Mouse (Mus musculus) limb, embryonic 15.5 days (tissue): ENCODE measurements around the gene Ugt1a10. TPM values are rescaled to one million over a fixed set of nuclear protein-coding genes. Genes with fewer than 3 reads are reported as not detected.

Experiments used
- ATAC-seq: fragments of 200-750 bp; cut with Nextera tagmentation; 2 replicates; pipeline ENCODE4 v1.8.0; 2017; ENCODE audit warnings: low read depth, moderate TSS enrichment; ENCODE audit not compliant: insufficient number of reproducible peaks, low FRiP score, low TSS enrichment
- H3K27ac ChIP-seq: fragments of 300-500 bp; sonication (generic); 2 replicates; pipeline ENCODE4 v1.5.1; 2015; ENCODE audit warnings: moderate library complexity, mild to moderate bottlenecking, inconsistent platforms
- H3K27me3 ChIP-seq: fragments of 300-500 bp; sonication (generic); 2 replicates; pipeline ENCODE4 v1.6.1; 2015; ENCODE audit warnings: inconsistent platforms
- H3K36me3 ChIP-seq: fragments of 300-500 bp; sonication (generic); 2 replicates; pipeline ENCODE4 v1.6.1; 2015; ENCODE audit warnings: inconsistent platforms
- H3K4me1 ChIP-seq: fragments of 300-500 bp; sonication (generic); 2 replicates; pipeline ENCODE4 v1.6.1; 2015; ENCODE audit warnings: inconsistent platforms
- H3K4me2 ChIP-seq: fragments of 300-500 bp; sonication (generic); 2 replicates; pipeline ENCODE4 v1.6.1; 2015; ENCODE audit warnings: mild to moderate bottlenecking, inconsistent platforms
- H3K4me3 ChIP-seq: fragments of 300-500 bp; sonication (generic); 2 replicates; pipeline ENCODE4 v1.5.1; 2015; ENCODE audit warnings: mild to moderate bottlenecking, inconsistent platforms
- H3K9ac ChIP-seq: fragments of 300-500 bp; sonication (generic); 2 replicates; pipeline ENCODE4 v1.6.1; 2015; ENCODE audit warnings: inconsistent platforms
- H3K9me3 ChIP-seq: fragments of 300-500 bp; sonication (generic); 2 replicates; pipeline ENCODE4 v1.6.1; 2016; ENCODE audit warnings: inconsistent platforms
- WGBS: fragments of 180-500 bp; shearing (Covaris S2); methylation state at CpG from one replicate; pipeline ENCODE4 v1.1.7; 2015; 5-methylcytosine and 5-hydroxymethylcytosine counted together
- polyA plus RNA-seq: library from polyadenylated mRNA; unstranded; fragments of >200 nt; fragmentation: Nextera tagmentation; extraction: Ambion mirVana; gene quantifications from 2 replicates; pipeline ENCODE4 v1.2.1, GENCODE M21; 2015

Gene Ugt1a10
- polyA plus RNA-seq, 1 experiment from 2014 or later = not detected

- H3K4me2 ChIP-seq = no peak overlapping the region
- ATAC-seq = no peak
Measured at GRCm38 (mm10) chr1:88229986-88230385, 174.8 kb downstream of the Ugt1a10 start.

GRCm38 (mm10) chr1:88230421-88230820 lies 175.2 kb downstream of the Ugt1a10 start:
- Histone ChIP-seq H3K4me3 (no peak overlapping the region), H3K4me2 (no peak overlapping the region), H3K9me3 (peaks cover 79% of the 10 kb centered on the region), H3K36me3 (no peaks in the 10 kb centered on the region), H3K27me3 (no peaks in the 10 kb centered on the region), H3K27ac (no peak overlapping the region), H3K9ac (no peak overlapping the region), H3K4me1 (no peaks in the 10 kb centered on the region)
- ATAC-seq = no peak
- 69% methylated on average over 7 of the region's 7 CpGs for WGBS

More at GRCm38 (mm10) chr1:88229986-88230385, 174.8 kb downstream of the Ugt1a10 start:
- H3K27me3 ChIP-seq = no peaks in the 10 kb centered on the region
- no peaks in the 10 kb centered on the region for H3K36me3 ChIP-seq
- H3K4me1 ChIP-seq = no peaks in the 10 kb centered on the region
- H3K4me3 ChIP-seq = no peak overlapping the region
- no peak overlapping the region for H3K9ac ChIP-seq
- no peak overlapping the region for H3K27ac ChIP-seq
- 86% methylated on average over 5 of the region's 5 CpGs for WGBS
- peaks cover 76% of the 10 kb centered on the region for H3K9me3 ChIP-seq

- no peaks in the 10 kb centered on the region for H3K36me3 ChIP-seq
- H3K4me2 ChIP-seq = no peak overlapping the region
- WGBS = 74% methylated on average over 6 of the region's 6 CpGs
- no peak overlapping the region for H3K9ac ChIP-seq
- no peaks in the 10 kb centered on the region for H3K4me1 ChIP-seq
- H3K4me3 ChIP-seq = no peak overlapping the region
- ATAC-seq = no peak
- H3K27me3 ChIP-seq = no peaks in the 10 kb centered on the region
- no peak overlapping the region for H3K27ac ChIP-seq
- peaks cover 79% of the 10 kb centered on the region for H3K9me3 ChIP-seq
Measured at GRCm38 (mm10) chr1:88230981-88231802, 176.0 kb downstream of the Ugt1a10 start.

GRCm38 (mm10) chr1:88231803-88232499 lies 176.8 kb downstream of the Ugt1a10 start:
- H3K36me3 ChIP-seq = no peaks in the 10 kb centered on the region
- H3K27me3 ChIP-seq = no peaks in the 10 kb centered on the region
- peaks cover 72% of the 10 kb centered on the region for H3K9me3 ChIP-seq
- no peak overlapping the region for H3K4me3 ChIP-seq
- H3K4me2 ChIP-seq = no peak overlapping the region
- no peak overlapping the region for H3K9ac ChIP-seq
- no peak overlapping the region for H3K27ac ChIP-seq
- ATAC-seq = no peak
- no peaks in the 10 kb centered on the region for H3K4me1 ChIP-seq
- 68% methylated on average over 7 of the region's 7 CpGs for WGBS

GRCm38 (mm10) chr1:88232664-88233380 lies 177.6 kb downstream of the Ugt1a10 start:
- Histone ChIP-seq H3K4me1 (no peaks in the 10 kb centered on the region), H3K4me3 (no peak overlapping the region), H3K27me3 (no peaks in the 10 kb centered on the region), H3K4me2 (no peak overlapping the region), H3K36me3 (no peaks in the 10 kb centered on the region), H3K9ac (no peak overlapping the region), H3K27ac (no peak overlapping the region), H3K9me3 (peaks cover 64% of the 10 kb centered on the region)
- ATAC-seq = no peak
- WGBS = 53% methylated on average over 3 of the region's 3 CpGs

- Histone ChIP-seq H3K4me3 (no peak overlapping the region), H3K4me1 (no peaks in the 10 kb centered on the region), H3K27ac (no peak overlapping the region), H3K36me3 (no peaks in the 10 kb centered on the region), H3K27me3 (no peaks in the 10 kb centered on the region), H3K9me3 (peaks cover 64% of the 10 kb centered on the region), H3K9ac (no peak overlapping the region), H3K4me2 (no peak overlapping the region)
- WGBS = 66% methylated on average over 14 of the region's 14 CpGs
- no peak for ATAC-seq
Measured at GRCm38 (mm10) chr1:88233421-88234247, 178.4 kb downstream of the Ugt1a10 start.

GRCm38 (mm10) chr1:88234248-88234610 lies 179.0 kb downstream of the Ugt1a10 start:
- Histone ChIP-seq H3K4me1 (no peaks in the 10 kb centered on the region), H3K9ac (no peak overlapping the region), H3K4me3 (no peak overlapping the region), H3K4me2 (no peak overlapping the region), H3K36me3 (no peaks in the 10 kb centered on the region), H3K27ac (no peak overlapping the region), H3K27me3 (no peaks in the 10 kb centered on the region), H3K9me3 (peaks cover 64% of the 10 kb centered on the region)
- 61% methylated on average over 4 of the region's 4 CpGs for WGBS
- ATAC-seq = no peak

- 44% methylated on average over 5 of the region's 5 CpGs for WGBS
- Histone ChIP-seq H3K27ac (no peak overlapping the region), H3K27me3 (no peaks in the 10 kb centered on the region)
Measured at GRCm38 (mm10) chr1:88234646-88235045, 179.5 kb downstream of the Ugt1a10 start.

GRCm38 (mm10) chr1:88235046-88235893 lies 180.1 kb downstream of the Ugt1a10 start:
- Histone ChIP-seq H3K27me3 (no peaks in the 10 kb centered on the region), H3K9ac (no peak overlapping the region), H3K9me3 (peaks cover 64% of the 10 kb centered on the region), H3K4me1 (no peaks in the 10 kb centered on the region), H3K36me3 (no peaks in the 10 kb centered on the region), H3K27ac (no peak overlapping the region), H3K4me3 (no peak overlapping the region), H3K4me2 (no peak overlapping the region)
- WGBS = 60% methylated on average over 11 of the region's 11 CpGs
- ATAC-seq = peak; percentile 3; the same call in 1 of the 2 replicates

More at GRCm38 (mm10) chr1:88234646-88235045, 179.5 kb downstream of the Ugt1a10 start:
- H3K9ac ChIP-seq = no peak overlapping the region
- ATAC-seq = no peak
- no peaks in the 10 kb centered on the region for H3K36me3 ChIP-seq
- no peak overlapping the region for H3K4me3 ChIP-seq
- no peaks in the 10 kb centered on the region for H3K4me1 ChIP-seq
- peaks cover 64% of the 10 kb centered on the region for H3K9me3 ChIP-seq
- H3K4me2 ChIP-seq = no peak overlapping the region

GRCm38 (mm10) chr1:88235894-88236415 lies 180.8 kb downstream of the Ugt1a10 start:
- Histone ChIP-seq H3K4me1 (no peaks in the 10 kb centered on the region), H3K27ac (no peak overlapping the region), H3K36me3 (no peaks in the 10 kb centered on the region), H3K9me3 (peaks cover 70% of the 10 kb centered on the region), H3K27me3 (no peaks in the 10 kb centered on the region), H3K9ac (no peak overlapping the region), H3K4me3 (no peak overlapping the region), H3K4me2 (no peak overlapping the region)
- 61% methylated on average over 4 of the region's 4 CpGs for WGBS
- ATAC-seq = no peak
